Mouse (Mus musculus) kidney, postnatal 10 days (tissue): ENCODE measurements at regions not wholly inside any gene's neighbourhood (a gene's known extent, or its start where the extent isn't known, plus 50 kb on each side); places are given as distances from the start of the nearest gene placed in this dataset.
A peak's percentile ranks its signal among the peaks of the same experiment; 100 is the strongest.

Experiments
- DNase-seq: peaks from one replicate; pipeline ENCODE4 v3.0.0; 2021; ENCODE audit warnings: mixed read lengths

DNA sequence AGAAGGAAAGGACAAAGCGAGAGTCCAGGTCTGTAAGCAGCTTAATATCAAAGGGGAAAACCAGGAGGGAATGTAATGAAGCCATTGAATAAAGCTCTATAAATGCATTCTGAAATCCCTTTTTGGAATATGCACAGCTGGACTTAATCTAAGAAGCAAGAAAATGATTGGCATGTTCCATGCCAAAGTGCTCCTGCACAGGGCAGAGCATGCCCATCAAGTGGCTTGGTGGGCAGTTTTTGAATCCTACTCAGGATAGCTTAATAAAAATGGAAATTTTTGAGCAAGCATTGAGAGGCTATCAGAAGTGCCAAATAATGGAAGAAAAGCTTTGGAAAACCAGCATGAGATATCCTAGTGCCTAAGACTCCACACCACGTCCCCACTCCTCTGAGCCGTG, 466.1 kb downstream of the Epm2a start:
- no peak for DNase-seq

DNA sequence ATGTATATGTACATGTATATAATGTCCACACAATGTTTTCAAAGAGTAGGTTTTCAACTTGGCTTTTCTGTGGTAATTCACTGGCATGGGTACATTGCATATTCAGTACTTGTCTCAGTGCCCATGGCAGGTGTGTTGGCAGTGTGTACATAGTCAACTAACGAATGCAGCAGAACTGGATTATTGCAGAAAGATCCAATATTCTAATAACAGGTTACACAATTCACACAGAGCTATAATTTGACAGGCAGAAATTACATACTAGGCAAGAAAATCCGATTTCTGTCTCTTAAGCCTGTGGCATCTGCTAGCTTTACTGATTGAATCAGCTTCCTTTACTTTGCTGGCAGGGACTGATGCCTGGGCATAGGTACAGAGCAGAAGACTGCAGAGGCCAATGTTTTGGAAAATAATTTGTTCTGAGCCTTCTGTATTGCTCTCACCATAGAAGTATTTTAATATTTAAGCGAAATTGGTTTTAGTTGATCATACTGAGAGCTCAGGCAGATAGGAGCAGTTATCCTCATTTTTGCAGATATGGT, 479.3 kb downstream of the Epm2a start:
- no peak for DNase-seq

GRCm38 (mm10) chr10:11841094-11841493, 497.9 kb downstream of the Epm2a start:
- peak; percentile 8 for DNase-seq

GRCm38 (mm10) chr10:11841494-11841893, 498.3 kb downstream of the Epm2a start:
- no peak for DNase-seq

DNA sequence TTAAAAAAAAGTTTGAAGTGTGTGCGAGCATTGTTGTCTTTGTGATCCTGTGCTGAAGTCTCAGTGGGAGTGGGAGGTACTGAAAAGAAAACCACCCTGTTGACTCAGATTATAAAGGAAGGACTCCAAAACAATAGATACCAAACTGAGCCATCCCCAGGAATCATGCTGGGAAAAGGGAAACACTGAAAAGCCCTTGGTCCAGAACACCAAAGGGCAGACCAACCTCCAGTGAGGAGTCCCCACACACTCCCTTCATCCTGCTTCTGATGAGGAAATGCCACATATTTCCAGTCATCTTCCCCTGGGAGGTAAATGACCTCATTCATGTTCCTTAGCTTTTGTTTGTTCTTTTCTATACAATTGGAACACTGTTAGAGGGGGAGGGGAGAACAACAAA, 502.9 kb downstream of the Epm2a start:
- no peak for DNase-seq

DNA sequence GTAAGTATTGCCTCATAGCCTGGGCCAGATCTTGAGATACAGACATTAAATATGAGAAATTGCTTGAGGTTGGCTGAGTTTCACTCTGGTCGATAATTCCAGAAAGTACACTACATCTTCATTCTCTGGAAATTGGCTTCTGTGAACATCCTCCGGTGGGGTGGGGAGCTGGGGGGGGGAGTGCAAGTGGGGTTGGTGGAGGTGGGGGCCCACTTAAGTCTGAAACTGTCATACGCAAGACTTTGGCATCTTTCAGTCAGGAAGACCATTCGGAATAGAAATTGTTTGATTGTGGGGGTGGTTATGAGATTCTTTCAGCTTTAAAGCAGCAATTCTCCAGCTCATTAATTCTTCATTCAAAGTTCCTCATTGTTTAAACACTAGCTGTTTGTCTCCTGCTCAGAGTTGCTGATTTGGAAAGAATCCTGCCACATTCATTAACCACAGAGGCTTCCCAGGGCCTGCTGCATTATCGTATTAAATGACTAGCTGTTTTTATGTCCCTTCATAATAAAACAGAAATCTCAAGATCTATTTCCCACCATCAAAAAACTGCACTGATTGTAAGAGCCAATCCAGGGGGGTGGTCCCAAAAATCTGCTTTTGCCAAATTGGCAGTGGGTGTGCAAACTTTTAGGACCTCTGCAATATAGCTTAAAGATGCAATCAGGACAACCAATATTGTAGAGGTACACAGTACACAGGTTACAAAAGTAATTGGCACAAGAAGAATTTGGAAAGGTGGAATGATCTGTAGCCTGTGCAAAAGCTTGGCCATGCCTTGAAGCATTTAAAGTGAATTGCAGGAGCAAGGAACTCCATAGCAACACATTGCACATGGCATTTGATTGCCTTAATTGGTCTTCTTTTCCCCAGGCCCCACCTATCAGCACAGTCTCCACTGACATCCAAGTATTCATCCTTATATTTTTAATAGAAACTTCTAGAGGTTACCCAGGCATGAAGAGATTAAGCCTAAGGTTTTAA, 532.2 kb downstream of the Epm2a start:
- DNase-seq = no peak

- DNase-seq = no peak
Observed at GRCm38 (mm10) chr10:11886237-11886636, 543.0 kb downstream of the Epm2a start.

GRCm38 (mm10) chr10:11888953-11889352, 545.7 kb downstream of the Epm2a start:
- DNase-seq = no peak

GRCm38 (mm10) chr10:11922132-11922531, 578.9 kb downstream of the Epm2a start:
- no peak for DNase-seq

DNA sequence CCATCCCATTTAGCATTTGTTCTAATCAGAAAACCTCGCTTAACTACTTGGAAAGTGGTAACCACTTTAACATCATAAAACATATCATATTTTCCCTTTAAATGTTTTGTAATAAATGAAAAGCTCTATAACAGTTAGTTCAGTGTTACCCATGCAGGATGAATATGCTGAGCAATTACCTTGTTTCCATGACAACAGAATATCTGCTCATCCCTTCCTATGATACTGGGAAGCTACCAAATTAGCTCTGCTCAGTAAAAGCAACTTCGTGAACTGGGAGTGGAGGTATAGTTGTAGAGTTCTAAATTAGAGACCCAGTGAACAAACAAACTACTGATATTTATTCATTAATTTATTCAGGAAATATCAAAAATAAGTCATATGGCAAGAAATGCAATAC, 595.0 kb downstream of the Epm2a start:
- no peak for DNase-seq

DNA sequence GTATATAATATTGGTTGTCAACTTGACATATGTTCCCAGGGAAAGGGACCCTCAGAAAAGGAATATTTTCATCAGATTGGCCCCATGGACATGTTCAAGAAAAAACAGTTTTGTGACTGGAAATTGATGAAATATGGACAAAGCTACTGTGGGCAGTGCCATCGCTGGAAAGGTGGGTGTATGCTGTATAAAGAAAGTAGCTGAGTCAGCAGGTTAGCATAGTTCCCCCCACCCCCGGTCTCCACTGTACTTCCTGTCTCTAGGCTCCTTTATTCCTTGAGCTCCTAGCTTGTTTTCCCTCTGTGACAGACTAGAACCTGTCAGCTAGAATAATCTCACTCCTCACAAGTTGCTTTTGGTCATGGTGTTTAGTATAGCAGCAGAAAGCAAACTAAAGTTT, 599.6 kb downstream of the Epm2a start:
- no peak for DNase-seq

GRCm38 (mm10) chr10:11960327-11960922, 617.2 kb downstream of the Epm2a start:
- no peak for DNase-seq

GRCm38 (mm10) chr10:12004966-12005365, 661.8 kb downstream of the Epm2a start:
- DNase-seq = no peak

GRCm38 (mm10) chr10:12005889-12006288, 662.7 kb downstream of the Epm2a start:
- DNase-seq = no peak

- no peak for DNase-seq
Observed at GRCm38 (mm10) chr10:12017286-12017685, 674.1 kb downstream of the Epm2a start.

DNA sequence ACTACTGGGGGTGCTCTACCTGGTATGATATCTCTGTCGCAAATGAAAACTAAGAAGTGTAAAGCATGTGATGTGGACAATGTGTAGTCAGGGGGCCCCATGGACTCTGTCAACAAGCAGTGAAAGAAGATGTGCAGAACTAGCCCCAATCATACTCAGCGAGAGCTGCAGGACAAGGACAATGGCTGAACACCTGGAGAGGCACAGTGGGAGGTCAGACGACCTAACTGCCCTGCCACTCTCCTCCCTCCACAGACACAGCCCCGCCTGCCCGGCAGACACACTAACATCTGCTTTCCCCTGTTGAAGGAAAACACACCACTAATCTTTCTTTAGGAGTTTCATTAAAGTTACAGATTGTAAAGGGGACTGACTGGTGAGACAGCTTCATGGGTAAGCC, 675.1 kb downstream of the Epm2a start:
- DNase-seq = no peak

DNA sequence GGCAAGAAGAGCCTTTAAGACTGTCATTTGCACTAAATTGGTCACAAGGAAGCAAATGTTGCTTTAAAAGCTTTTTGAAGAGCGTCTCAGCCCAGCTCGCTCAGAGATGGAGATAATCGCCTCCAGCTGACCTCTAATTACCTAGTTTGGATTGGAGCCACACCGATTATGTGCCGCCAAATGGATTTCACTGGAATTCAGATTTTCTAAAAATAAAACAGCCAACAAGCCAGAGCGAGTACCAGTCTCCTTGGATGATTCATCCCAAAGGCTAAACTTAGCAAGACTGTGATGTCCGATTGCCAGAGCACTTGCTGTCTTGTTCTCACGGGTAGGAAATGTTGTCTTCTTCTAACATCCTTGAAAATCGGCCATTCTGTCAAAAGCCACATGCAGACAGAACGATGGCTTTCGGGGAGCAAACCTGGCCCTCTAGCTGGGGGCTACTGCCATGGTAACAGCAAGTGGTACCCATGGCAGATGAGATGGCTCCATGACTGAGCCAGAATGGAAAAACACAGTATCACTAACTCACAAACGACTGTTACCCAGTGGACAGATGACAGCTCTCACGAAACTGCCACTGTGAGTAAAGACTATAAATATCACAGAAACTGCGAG, 676.1 kb downstream of the Epm2a start:
- DNase-seq = no peak

DNA sequence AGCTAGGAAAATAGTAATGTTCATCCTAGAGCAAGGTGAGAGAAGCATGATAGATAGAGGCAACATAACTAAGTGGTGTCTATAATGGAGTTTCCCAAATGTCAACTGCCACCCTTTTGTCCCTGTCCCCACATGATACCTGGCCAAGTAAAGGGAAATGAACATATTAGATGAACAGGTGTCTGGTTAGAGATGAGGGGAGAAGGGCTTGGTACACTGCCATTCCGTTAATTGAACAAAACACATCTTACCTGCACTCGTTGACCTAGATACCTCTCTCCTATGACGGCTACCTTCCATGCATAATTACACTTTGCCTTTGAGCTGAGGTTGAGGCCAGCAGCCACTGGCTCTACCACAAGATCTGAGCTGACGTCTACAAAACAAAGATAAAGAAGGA, 677.4 kb downstream of the Epm2a start:
- no peak for DNase-seq

DNA sequence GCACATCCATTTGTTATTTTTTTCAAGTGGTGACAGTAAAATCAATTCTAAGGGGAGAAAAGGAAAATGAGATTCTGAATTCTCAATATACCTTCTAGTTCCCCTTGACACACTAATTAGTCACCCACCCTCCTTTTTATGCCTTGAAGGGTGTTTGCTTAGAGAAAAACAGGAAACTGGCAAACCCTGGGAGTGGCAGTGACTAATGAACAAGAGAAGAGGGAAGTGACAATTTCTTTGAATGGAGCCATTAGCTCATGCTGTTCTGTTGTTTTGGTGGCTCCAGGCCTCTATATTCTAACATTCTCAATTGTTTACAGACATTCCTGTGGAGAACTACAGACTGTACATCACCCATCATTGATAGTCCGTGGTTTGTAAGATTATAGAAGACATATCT, 692.0 kb downstream of the Epm2a start:
- DNase-seq = no peak

DNA sequence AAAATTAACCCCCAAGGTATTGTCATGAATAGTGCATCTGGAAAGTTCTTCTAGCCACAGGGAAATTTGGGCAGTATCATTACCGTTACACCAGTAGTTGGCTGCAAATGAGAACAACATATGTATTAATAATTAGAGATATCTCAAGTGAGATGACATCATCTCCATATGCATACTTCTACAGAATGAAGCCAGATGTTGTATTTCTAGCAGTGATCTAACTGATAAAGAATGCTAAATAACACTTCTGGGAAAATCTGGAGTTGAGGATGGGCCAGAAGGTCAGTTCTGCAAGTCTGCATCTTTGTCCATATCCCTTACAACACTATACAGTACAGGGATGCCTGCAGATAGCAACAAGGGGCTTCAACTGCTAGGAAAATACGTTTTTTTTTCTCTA, 702.7 kb downstream of the Epm2a start:
- DNase-seq = no peak

GRCm38 (mm10) chr10:12059728-12060127, 716.5 kb downstream of the Epm2a start:
- no peak for DNase-seq

GRCm38 (mm10) chr10:12061069-12061861, 718.1 kb downstream of the Epm2a start:
- DNase-seq = no peak

DNA sequence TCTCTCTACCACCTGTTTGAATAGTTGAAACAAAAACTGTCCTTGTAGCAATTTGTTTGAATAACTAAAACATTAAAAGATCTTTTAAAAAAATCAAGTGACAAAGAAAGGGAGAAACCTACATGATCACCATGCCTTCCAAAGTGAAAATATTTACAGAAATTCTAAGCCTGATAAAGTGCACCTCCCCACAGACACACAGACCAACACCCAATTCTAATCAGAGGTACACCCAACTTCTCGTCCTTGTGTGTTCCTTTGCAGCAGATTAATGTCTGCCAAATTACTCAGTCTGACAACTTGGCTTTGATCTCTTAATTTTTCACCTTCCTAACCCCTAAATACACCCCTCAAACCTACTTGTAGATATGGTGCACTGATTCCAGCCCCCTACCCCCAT, 719.1 kb downstream of the Epm2a start:
- DNase-seq = no peak
